Mouse (Mus musculus) limb, embryonic 11.5 days (tissue): Measurements from ENCODE around the gene Olfr905. TPM values are rescaled to one million over a fixed set of nuclear protein-coding genes. Genes with fewer than 3 reads are reported as not detected.

ENCODE experiments used
- ATAC-seq: fragments of 200-750 bp; cut with Nextera tagmentation; 2 replicates; pipeline ENCODE4 v1.8.0; 2017; ENCODE audit warnings: low read depth; ENCODE audit not compliant: insufficient number of reproducible peaks, low FRiP score, low TSS enrichment
- DNase-seq: peaks from one replicate; pipeline ENCODE4 v3.0.0-alpha.2; 2015; ENCODE audit warnings: low spot score
- H3K27ac ChIP-seq: fragments of 300-500 bp; sonication (generic); replicated peaks from 2 replicates; pipeline ENCODE4 v1.5.1; 2014; ENCODE audit warnings: low read depth, mild to moderate bottlenecking, low read length
- H3K27me3 ChIP-seq: fragments of 300-500 bp; sonication (generic); 2 replicates; pipeline ENCODE4 v1.6.1; 2014; ENCODE audit warnings: mild to moderate bottlenecking, low read length, mixed read lengths; ENCODE audit not compliant: control insufficient read depth, insufficient read depth
- H3K36me3 ChIP-seq: fragments of 300-500 bp; sonication (generic); 2 replicates; pipeline ENCODE4 v1.6.1; 2014; ENCODE audit warnings: mild to moderate bottlenecking, low read length, moderate library complexity, mixed read lengths; ENCODE audit not compliant: control insufficient read depth, insufficient read depth
- H3K4me1 ChIP-seq: fragments of 300-500 bp; sonication (generic); 2 replicates; pipeline ENCODE4 v1.6.1; 2014; ENCODE audit warnings: low read length, mixed read lengths; ENCODE audit not compliant: control insufficient read depth, insufficient read depth
- H3K4me2 ChIP-seq: fragments of 300-500 bp; sonication (generic); 2 replicates; pipeline ENCODE4 v1.6.1; 2014; ENCODE audit warnings: low read depth, mild to moderate bottlenecking, moderate library complexity; ENCODE audit not compliant: severe bottlenecking
- H3K4me3 ChIP-seq: fragments of 300-500 bp; sonication (generic); 2 replicates; pipeline ENCODE4 v1.5.1; 2014; ENCODE audit warnings: low read depth, low read length
- H3K9ac ChIP-seq: fragments of 300-500 bp; sonication (generic); 2 replicates; pipeline ENCODE4 v1.6.1; 2014; ENCODE audit warnings: mild to moderate bottlenecking, low read length
- H3K9me3 ChIP-seq: fragments of 300-500 bp; sonication (generic); 2 replicates; pipeline ENCODE4 v1.6.1; 2016; ENCODE audit warnings: low read length; ENCODE audit not compliant: control insufficient read depth
- WGBS: fragments of 180-500 bp; shearing (Covaris S2); extraction: QIAGEN DNeasy Blood & Tissue Kit; methylation state at CpG from one replicate; pipeline ENCODE4 v1.1.7; 2014; 5-methylcytosine and 5-hydroxymethylcytosine counted together
- polyA plus RNA-seq: library from polyadenylated mRNA; unstranded; fragments of >200 nt; fragmentation: Nextera tagmentation; extraction: Ambion mirVana; gene quantifications from 2 replicates; pipeline ENCODE4 v1.2.1, GENCODE M21; 2014

Olfr905 gene
- polyA plus RNA-seq, 1 experiment from 2014 or later: not detected

DNA sequence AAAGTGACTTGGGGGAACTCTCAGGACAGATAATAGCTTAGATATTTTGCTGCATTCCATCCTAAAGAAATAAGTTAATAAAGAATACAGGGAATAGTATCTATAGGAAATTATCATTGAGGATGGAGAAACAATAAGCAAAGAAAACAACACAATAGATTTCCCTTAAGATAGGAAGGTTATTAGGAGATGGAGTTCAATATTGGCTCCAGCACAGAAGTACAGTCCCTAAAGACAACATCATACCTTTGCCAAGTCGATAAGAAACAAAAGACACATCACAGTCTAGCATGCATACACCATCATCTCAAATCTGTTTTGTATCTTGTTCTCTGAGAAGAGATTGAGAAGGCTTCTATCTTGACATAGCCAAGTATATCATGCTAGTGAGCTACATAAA, 50.4 kb downstream of the Olfr905 start, which contains the start of gene Olfr911-ps1:
Gene Olfr911-ps1, plus strand, starts transcription at position 301 of the 400 bp plus-strand sequence.
- no peaks in the 10 kb centered on the region for H3K4me1 ChIP-seq
- 73% methylated on average over 1 of the region's 1 CpGs for WGBS

More for the DNA sequence above, 50.4 kb downstream of the Olfr905 start, which contains the start of gene Olfr911-ps1:
- Histone ChIP-seq H3K9ac (no peak within 1 kb of the TSS), H3K27me3 (no peaks in the 10 kb centered on the region), H3K36me3 (no peaks in the 10 kb centered on the region), H3K27ac (no peak within 1 kb of the TSS), H3K4me3 (no peak within 1 kb of the TSS), H3K4me2 (no peak within 1 kb of the TSS), H3K9me3 (no peaks in the 10 kb centered on the region)
- no peak for ATAC-seq
- DNase-seq: no peak

Other genes with a start within 250 kb of the Olfr905 start
- not detected in 2 replicates for gene Olfr143, start 218.3 kb upstream of the Olfr905 start, polyA plus RNA-seq
- gene Olfr895, start 203.3 kb upstream of the Olfr905 start, polyA plus RNA-seq: not detected in 2 replicates
- gene Olfr896-ps1, start 180.0 kb upstream of the Olfr905 start, polyA plus RNA-seq: not detected in 2 replicates
- not detected in 2 replicates for gene Olfr25, start 142.0 kb upstream of the Olfr905 start, polyA plus RNA-seq
- not detected in 2 replicates for gene Olfr898, start 122.7 kb upstream of the Olfr905 start, polyA plus RNA-seq
- gene Olfr250, start 104.2 kb upstream of the Olfr905 start, polyA plus RNA-seq: not detected in 2 replicates
- not detected in 2 replicates for gene Olfr251, start 94.0 kb upstream of the Olfr905 start, polyA plus RNA-seq
- gene Olfr147, start 69.4 kb upstream of the Olfr905 start, polyA plus RNA-seq: not detected in 2 replicates
- not detected in 2 replicates for gene Olfr901, start 41.7 kb upstream of the Olfr905 start, polyA plus RNA-seq
- gene Olfr902, start 23.5 kb upstream of the Olfr905 start, polyA plus RNA-seq: not detected in 2 replicates
- gene Olfr904, start 8.0 kb upstream of the Olfr905 start, polyA plus RNA-seq: not detected in 2 replicates
- gene Olfr906, start 16.0 kb downstream of the Olfr905 start, polyA plus RNA-seq: not detected in 2 replicates
- not detected in 2 replicates for gene Olfr907, start 24.7 kb downstream of the Olfr905 start, polyA plus RNA-seq
- not detected in 2 replicates for gene Olfr911-ps1, start 50.5 kb downstream of the Olfr905 start, polyA plus RNA-seq
- gene Olfr910, start 66.7 kb downstream of the Olfr905 start, polyA plus RNA-seq: not detected in 2 replicates
- not detected in 2 replicates for gene Olfr912, start 109.1 kb downstream of the Olfr905 start, polyA plus RNA-seq
- gene Olfr913, start 121.7 kb downstream of the Olfr905 start, polyA plus RNA-seq: not detected in 2 replicates
- not detected in 2 replicates for gene Olfr914, start 134.0 kb downstream of the Olfr905 start, polyA plus RNA-seq
- gene Olfr916, start 188.8 kb downstream of the Olfr905 start, polyA plus RNA-seq: not detected in 2 replicates
- gene Olfr917, start 194.7 kb downstream of the Olfr905 start, polyA plus RNA-seq: not detected in 2 replicates
- not detected in 2 replicates for gene Olfr918, start 203.5 kb downstream of the Olfr905 start, polyA plus RNA-seq
- gene Olfr919, start 232.6 kb downstream of the Olfr905 start, polyA plus RNA-seq: not detected in 2 replicates
- gene Vwa5a, start 247.2 kb downstream of the Olfr905 start, polyA plus RNA-seq: 10.2 and 11.9 TPM in 2 replicates